Mouse (Mus musculus) intestine, embryonic 14.5 days (tissue): ENCODE data around the gene Olig2. TPM values are rescaled to one million over a fixed set of nuclear protein-coding genes. Genes with fewer than 3 reads are reported as not detected.
"Not testable (repeated sequence)": the region's sequence is repeated elsewhere in the genome, so short reads cannot be mapped to it uniquely, and the experiment has no call there.

ENCODE experiments used
- ATAC-seq: fragments of 200-750 bp; cut with Nextera tagmentation; replicated peaks from 2 replicates; pipeline ENCODE4 v1.8.0; 2017; ENCODE audit warnings: low read depth, moderate number of reproducible peaks, moderate TSS enrichment, moderate library complexity; ENCODE audit not compliant: low FRiP score, low TSS enrichment
- DNase-seq: peaks from one replicate; pipeline ENCODE4 v3.0.0-alpha.2; 2018; ENCODE audit warnings: low spot score
- H3K27ac ChIP-seq: fragments of 300-500 bp; sonication (generic); 2 replicates; pipeline ENCODE4 v1.5.1; 2014; ENCODE audit warnings: low read depth, mild to moderate bottlenecking, control low read depth
- H3K27me3 ChIP-seq: fragments of 300-500 bp; sonication (generic); replicated peaks from 2 replicates; pipeline ENCODE4 v1.6.1; 2014; ENCODE audit warnings: low read length, control low read depth; ENCODE audit not compliant: control insufficient read depth, insufficient read depth
- H3K36me3 ChIP-seq: fragments of 300-500 bp; sonication (generic); 2 replicates; pipeline ENCODE4 v1.6.1; 2014; ENCODE audit warnings: low read length, control low read depth; ENCODE audit not compliant: control insufficient read depth, insufficient read depth
- H3K4me1 ChIP-seq: fragments of 300-500 bp; sonication (generic); replicated peaks from 2 replicates; pipeline ENCODE4 v1.6.1; 2014; ENCODE audit warnings: low read length, control low read depth, mixed read lengths; ENCODE audit not compliant: control insufficient read depth, insufficient read depth
- H3K4me2 ChIP-seq: fragments of 300-500 bp; sonication (generic); 2 replicates; pipeline ENCODE4 v1.6.1; 2014; ENCODE audit warnings: low read length
- H3K4me3 ChIP-seq: fragments of 300-500 bp; sonication (generic); 2 replicates; pipeline ENCODE4 v1.5.1; 2014; ENCODE audit warnings: low read depth, low read length, control low read depth, mixed read lengths
- H3K9ac ChIP-seq: fragments of 300-500 bp; sonication (generic); 2 replicates; pipeline ENCODE4 v1.6.1; 2014; ENCODE audit warnings: mild to moderate bottlenecking, low read length
- H3K9me3 ChIP-seq: fragments of 300-500 bp; sonication (generic); 2 replicates; pipeline ENCODE4 v1.6.1; 2016; ENCODE audit warnings: low read length, control low read depth; ENCODE audit not compliant: control insufficient read depth
- WGBS: fragments of 180-500 bp; shearing (Covaris S2); extraction: QIAGEN DNeasy Blood & Tissue Kit; methylation state at CpG from one replicate; pipeline ENCODE4 v1.1.7; 2014; 5-methylcytosine and 5-hydroxymethylcytosine counted together
- polyA plus RNA-seq: library from polyadenylated mRNA; unstranded; fragments of >200 nt; fragmentation: Nextera tagmentation; extraction: Ambion mirVana; gene quantifications from 2 replicates; pipeline ENCODE4 v1.2.1, GENCODE M21; 2014

The Olig2 gene
- polyA plus RNA-seq, 1 experiment from 2014 or later = not detected

- DNase-seq = peak; percentile 62
- H3K4me3 ChIP-seq = no peak overlapping the region
- H3K9ac ChIP-seq = no peak overlapping the region
- no peaks in the 10 kb centered on the region for H3K9me3 ChIP-seq
- H3K27me3 ChIP-seq = peaks cover 100% of the 10 kb centered on the region
- WGBS = 2% methylated on average over 10 of the region's 10 CpGs
- 0 out of 2 replicates have a peak, but pooled peaks cover 11% of the 10 kb centered on the region for H3K4me1 ChIP-seq
- H3K27ac ChIP-seq = no peak overlapping the region
- no peak overlapping the region for H3K4me2 ChIP-seq
- no peaks in the 10 kb centered on the region for H3K36me3 ChIP-seq
- no peak for ATAC-seq
Observed at GRCm38 (mm10) chr16:91229072-91229348, 3.8 kb downstream of the Olig2 start.

DNA sequence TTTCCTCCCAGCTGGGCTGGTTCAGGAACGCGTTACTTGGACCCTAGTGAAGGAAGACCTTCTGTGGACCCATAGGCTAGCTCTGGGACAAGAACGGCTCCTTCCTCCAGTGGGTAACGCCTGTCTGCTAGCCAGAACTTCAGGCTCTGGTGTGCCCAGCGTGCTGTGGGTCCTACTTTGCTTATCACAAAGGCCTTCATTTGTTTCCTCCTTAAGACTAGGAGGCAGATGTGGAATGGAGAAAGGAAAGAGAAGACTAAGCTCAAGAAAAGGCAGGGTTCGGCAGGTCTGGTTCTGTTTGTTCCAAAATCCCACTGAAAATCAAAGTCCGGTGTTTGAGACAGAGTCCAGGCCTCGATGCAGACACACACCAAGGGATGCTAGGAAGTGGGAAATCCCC lies 4.4 kb downstream of the Olig2 start:
- Histone ChIP-seq H3K27ac (no peak overlapping the region), H3K36me3 (no peaks in the 10 kb centered on the region), H3K4me3 (no peak overlapping the region), H3K9me3 (no peaks in the 10 kb centered on the region), H3K4me2 (no peak overlapping the region), H3K4me1 (0 out of 2 replicates have a peak, but pooled peaks cover 11% of the 10 kb centered on the region), H3K27me3 (peaks cover 100% of the 10 kb centered on the region), H3K9ac (no peak overlapping the region)
- WGBS = 15% methylated on average over 8 of the region's 8 CpGs
- ATAC-seq = no peak
- DNase-seq = no peak

DNA sequence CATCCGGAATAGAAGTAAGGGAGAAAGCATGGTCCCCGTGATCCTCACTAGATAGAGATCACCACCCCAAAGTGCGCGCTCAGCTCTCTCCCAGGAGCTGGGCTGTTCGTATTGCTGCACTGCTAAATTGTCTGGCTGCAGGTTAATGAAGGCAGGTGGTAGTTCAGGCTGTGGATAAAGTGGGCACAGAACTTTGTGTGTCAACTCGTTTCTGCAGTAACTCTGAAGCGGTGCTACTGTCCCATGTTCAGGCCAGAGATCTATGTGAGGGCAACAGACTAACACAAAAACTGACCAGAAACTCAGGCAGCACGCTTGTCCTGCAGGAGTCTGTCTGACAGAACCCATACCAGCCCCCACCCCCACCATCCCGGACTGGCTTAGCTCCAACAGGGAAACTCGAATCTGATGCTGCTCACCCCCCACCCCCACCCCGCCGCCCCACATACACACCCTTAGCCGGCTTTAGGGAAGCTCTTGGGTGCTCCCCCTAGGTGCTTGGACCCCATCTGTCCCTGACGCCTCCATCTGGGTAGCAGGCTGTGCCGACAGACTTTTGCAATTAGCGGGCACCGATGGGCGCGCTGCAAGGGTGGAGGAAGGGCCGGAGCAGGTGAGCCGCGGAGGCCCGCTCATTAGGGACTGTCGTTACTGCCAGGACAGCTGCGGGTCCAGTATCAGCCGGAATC lies 6.7 kb downstream of the Olig2 start:
- ATAC-seq (no peak), DNase-seq (no peak)
- 3% methylated on average over 26 of the region's 26 CpGs for WGBS

DNA sequence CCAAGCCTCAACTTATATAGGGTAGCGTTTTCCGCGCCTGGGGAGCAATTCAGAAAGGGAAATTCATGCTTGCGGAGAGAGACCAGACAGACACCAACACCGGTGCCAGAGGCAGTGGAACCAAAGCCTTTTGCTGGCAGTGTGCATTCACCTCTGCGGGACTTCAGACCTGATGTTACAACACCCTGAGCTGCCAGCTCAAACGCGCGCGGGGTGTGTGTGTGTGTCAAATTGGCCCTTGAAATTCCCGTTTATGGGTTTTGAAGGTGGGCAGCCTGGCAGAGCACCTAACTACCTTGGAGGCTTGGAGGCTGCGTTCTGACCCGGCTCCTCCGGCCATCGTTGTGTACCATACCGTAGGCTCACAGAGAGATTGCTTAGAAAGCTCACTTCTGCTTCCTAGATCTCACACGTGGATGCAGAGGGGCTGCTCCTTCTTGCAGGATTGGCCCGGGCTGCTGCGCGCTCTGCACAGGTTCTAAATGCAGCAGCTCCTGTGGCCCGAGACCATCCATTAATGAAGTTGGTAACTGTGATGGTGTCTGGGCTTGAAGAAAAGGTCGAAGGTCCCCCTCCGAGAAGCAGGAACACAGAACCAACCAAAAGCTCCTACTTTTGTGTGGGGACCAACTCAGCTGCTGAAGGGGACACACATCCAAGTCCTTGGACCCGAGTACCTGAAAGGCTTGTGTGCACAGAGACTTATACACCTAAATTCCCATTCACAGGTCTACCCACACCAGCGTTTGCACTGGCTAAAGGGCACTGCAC lies 7.4 kb downstream of the Olig2 start:
- H3K27me3 ChIP-seq = peaks cover 92% of the 10 kb centered on the region
- H3K9me3 ChIP-seq = no peaks in the 10 kb centered on the region
- H3K27ac ChIP-seq = no peak overlapping the region
- no peak for ATAC-seq
- no peak for DNase-seq
- H3K9ac ChIP-seq = no peak overlapping the region
- no peaks in the 10 kb centered on the region for H3K36me3 ChIP-seq
- H3K4me1 ChIP-seq = no peaks in the 10 kb centered on the region
- H3K4me2 ChIP-seq = no peak overlapping the region
- WGBS = 6% methylated on average over 25 of the region's 25 CpGs
- H3K4me3 ChIP-seq = no peak overlapping the region

More for the DNA sequence above, 6.7 kb downstream of the Olig2 start:
- H3K27me3 ChIP-seq = peaks cover 99% of the 10 kb centered on the region
- no peak overlapping the region for H3K27ac ChIP-seq
- no peaks in the 10 kb centered on the region for H3K9me3 ChIP-seq
- no peak overlapping the region for H3K4me2 ChIP-seq
- no peak overlapping the region for H3K9ac ChIP-seq
- no peak overlapping the region for H3K4me3 ChIP-seq
- H3K36me3 ChIP-seq = no peaks in the 10 kb centered on the region
- H3K4me1 ChIP-seq = 0 out of 2 replicates have a peak, but pooled peaks cover 3% of the 10 kb centered on the region

DNA sequence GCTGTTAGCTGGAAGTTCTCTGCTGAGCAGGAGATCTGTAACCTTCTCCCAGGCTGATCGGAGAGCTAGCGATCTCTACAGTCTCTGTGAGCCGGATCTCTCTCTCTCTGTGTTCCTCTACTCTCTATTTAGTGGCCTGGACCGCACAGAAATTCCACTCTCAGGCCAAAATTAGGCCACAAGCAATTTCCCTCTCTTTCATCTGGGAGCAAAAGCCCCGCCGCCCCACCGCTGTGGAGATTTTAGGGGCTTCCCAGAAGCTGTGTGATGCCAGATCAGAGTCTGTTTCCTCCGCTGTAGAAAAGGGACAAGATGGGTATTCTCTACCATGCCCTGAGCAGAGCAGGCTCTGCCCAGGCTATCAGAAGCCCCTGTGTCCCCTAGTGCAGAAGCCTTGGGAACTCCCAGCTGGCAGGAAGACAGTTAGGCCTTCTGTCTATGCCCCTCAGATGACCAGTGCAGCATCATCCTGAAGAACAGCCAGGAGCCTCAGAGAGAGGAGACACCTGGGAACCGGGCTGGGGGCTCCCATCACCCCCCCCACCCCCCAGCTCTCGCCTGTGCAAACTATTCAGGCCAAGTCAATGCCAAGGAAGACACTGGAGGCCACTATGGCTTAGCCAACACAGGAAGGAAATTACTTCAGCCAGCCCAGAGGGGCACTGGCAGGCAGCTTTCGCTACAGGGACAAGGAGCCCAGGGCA lies 8.1 kb downstream of the Olig2 start:
- Histone ChIP-seq H3K4me1 (no peaks in the 10 kb centered on the region), H3K4me2 (no peak overlapping the region), H3K27ac (no peak overlapping the region), H3K4me3 (no peak overlapping the region), H3K9me3 (no peaks in the 10 kb centered on the region), H3K27me3 (peaks cover 91% of the 10 kb centered on the region), H3K36me3 (no peaks in the 10 kb centered on the region), H3K9ac (no peak overlapping the region)
- ATAC-seq (no peak), DNase-seq (no peak)
- WGBS = 16% methylated on average over 11 of the region's 11 CpGs

DNA sequence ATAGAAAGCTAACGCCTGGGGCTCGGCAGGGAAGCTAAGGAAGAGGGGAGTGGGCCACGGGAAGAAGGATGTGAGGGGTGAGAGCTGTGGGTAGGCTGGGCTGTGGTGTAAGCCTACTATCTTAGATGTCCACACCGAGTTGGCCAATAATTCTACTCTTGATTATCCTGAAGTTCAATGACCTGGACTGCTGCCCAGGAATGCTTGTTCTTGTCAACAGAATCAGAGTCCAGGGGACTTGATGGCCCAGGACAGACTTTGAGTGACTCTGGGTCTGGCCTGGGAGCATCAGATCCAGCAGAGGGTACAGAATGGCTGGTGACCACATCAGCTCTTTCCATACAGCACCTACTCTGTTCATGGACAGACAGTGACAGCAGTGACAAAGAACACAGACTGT lies 13.8 kb downstream of the Olig2 start:
- no peak overlapping the region for H3K4me3 ChIP-seq
- DNase-seq (no peak), ATAC-seq (no peak)
- H3K27me3 ChIP-seq = peaks cover 53% of the 10 kb centered on the region
- H3K9ac ChIP-seq = no peak overlapping the region
- no peaks in the 10 kb centered on the region for H3K36me3 ChIP-seq
- no peaks in the 10 kb centered on the region for H3K4me1 ChIP-seq
- no peaks in the 10 kb centered on the region for H3K9me3 ChIP-seq
- WGBS = 60% methylated on average over 4 of the region's 4 CpGs
- H3K27ac ChIP-seq = no peak overlapping the region
- no peak overlapping the region for H3K4me2 ChIP-seq

DNA sequence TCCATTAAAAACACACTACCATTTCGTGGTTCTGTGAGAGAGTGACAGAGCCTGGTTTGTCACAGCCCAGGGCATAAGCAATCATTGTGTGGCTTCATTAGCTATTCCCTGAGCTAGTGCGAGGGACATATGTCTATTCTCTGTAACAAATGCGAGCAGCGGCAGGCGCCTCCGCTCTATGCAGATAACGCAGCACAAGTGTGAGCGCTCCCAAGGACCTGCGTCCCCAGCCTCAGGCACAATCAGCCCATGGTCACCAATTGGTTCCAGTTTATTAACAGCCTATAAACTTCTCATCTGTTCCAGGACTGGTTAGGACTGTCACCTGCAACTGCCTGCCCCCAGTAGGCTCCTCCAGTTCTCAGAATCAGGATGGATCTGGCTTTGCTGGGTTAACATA lies 21.0 kb downstream of the Olig2 start:
- 63% methylated on average over 9 of the region's 9 CpGs for WGBS
- Histone ChIP-seq H3K4me1 (no peaks in the 10 kb centered on the region), H3K4me3 (no peak overlapping the region), H3K36me3 (no peaks in the 10 kb centered on the region), H3K27ac (no peak overlapping the region), H3K27me3 (peaks cover 13% of the 10 kb centered on the region), H3K4me2 (no peak overlapping the region), H3K9ac (no peak overlapping the region), H3K9me3 (no peaks in the 10 kb centered on the region)
- DNase-seq = no peak
- no peak for ATAC-seq

- peaks cover 37% of the 10 kb centered on the region for H3K27me3 ChIP-seq
- not testable (repeated sequence) for H3K4me2 ChIP-seq, H3K27ac ChIP-seq, ATAC-seq, H3K36me3 ChIP-seq, H3K4me1 ChIP-seq, H3K9ac ChIP-seq, DNase-seq, H3K9me3 ChIP-seq, H3K4me3 ChIP-seq
- WGBS = 3% methylated on average over 18 of the region's 28 CpGs
Observed at GRCm38 (mm10) chr16:91255419-91256164, 30.3 kb downstream of the Olig2 start.
